Mouse (Mus musculus) hindbrain, embryonic 12.5 days (tissue): Measurements from ENCODE around the gene Nudcd3. TPM values are rescaled to one million over a fixed set of nuclear protein-coding genes. Genes with fewer than 3 reads are reported as not detected.
"Not testable (repeated sequence)": the region's sequence is repeated elsewhere in the genome, so short reads cannot be mapped to it uniquely, and the experiment has no call there.

Experiments used
- ATAC-seq: fragments of 200-750 bp; cut with Nextera tagmentation; 2 replicates; pipeline ENCODE4 v1.8.0; 2017; ENCODE audit warnings: moderate TSS enrichment; ENCODE audit not compliant: low FRiP score
- H3K27ac ChIP-seq: fragments of 300-500 bp; sonication (generic); 2 replicates; pipeline ENCODE4 v1.5.1; 2016; ENCODE audit warnings: mild to moderate bottlenecking
- H3K27me3 ChIP-seq: fragments of 300-500 bp; sonication (generic); 2 replicates; pipeline ENCODE4 v1.6.1; 2016; ENCODE audit warnings: mild to moderate bottlenecking
- H3K36me3 ChIP-seq: fragments of 300-500 bp; sonication (generic); 2 replicates; pipeline ENCODE4 v1.6.1; 2016; ENCODE audit warnings: mild to moderate bottlenecking
- H3K4me1 ChIP-seq: fragments of 300-500 bp; sonication (generic); 2 replicates; pipeline ENCODE4 v1.6.1; 2016
- H3K4me2 ChIP-seq: fragments of 300-500 bp; sonication (generic); replicated peaks from 2 replicates; pipeline ENCODE4 v1.6.1; 2016; ENCODE audit warnings: mild to moderate bottlenecking
- H3K4me3 ChIP-seq: fragments of 300-500 bp; sonication (generic); 2 replicates; pipeline ENCODE4 v1.5.1; 2016; ENCODE audit warnings: mild to moderate bottlenecking
- H3K9ac ChIP-seq: fragments of 300-500 bp; sonication (generic); 2 replicates; pipeline ENCODE4 v1.6.1; 2016; ENCODE audit warnings: mild to moderate bottlenecking, moderate library complexity
- H3K9me3 ChIP-seq: fragments of 300-500 bp; sonication (generic); replicated peaks from 2 replicates; pipeline ENCODE4 v1.6.1; 2016; ENCODE audit warnings: mild to moderate bottlenecking
- WGBS: fragments of 180-500 bp; shearing (Covaris S2); methylation state at CpG from one replicate; pipeline ENCODE4 v1.1.7; 2016; 5-methylcytosine and 5-hydroxymethylcytosine counted together
- polyA plus RNA-seq: library from polyadenylated mRNA; unstranded; fragments of >200 nt; fragmentation: Nextera tagmentation; extraction: Ambion mirVana; gene quantifications from 2 replicates; pipeline ENCODE4 v1.2.1, GENCODE M21; 2016

Gene Nudcd3
- polyA plus RNA-seq, 1 experiment from 2014 or later: 57.7 TPM

DNA sequence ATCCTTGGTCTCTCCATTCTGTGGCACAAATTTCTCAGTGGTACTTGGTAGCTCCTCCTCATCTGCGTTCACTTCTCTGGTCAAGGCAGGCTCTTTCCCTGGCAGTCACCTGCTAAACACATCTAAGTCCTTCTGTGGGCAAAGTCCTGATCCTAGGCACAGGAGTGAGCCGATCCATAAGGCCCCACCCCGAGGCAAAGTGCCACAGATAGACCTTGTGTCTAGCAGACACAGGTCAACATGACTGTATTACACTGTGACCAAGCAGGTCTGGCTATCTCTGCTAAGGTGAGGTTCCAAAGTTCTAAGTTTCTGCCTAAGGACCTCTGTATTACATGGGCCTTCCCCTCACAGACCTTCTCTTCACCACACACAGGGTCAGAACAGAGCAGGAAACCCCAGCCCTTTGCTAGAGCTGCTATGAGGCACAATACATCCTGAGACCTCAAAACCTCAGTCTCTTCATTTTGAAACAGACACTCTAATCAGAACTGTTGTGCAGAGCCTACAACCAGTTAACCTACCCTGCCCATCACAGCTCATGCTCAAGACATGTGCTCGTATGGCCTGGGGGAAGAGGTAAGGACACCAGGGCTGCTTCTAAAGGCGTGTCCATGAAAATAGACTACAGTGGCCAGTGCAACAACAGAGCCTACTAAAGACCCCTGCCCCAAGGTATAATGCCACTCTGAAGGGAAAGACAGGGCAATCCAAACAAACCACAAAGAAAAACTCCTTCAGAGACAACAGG, 88.3 kb downstream of the Nudcd3 start:
- H3K4me1 ChIP-seq: no peaks in the 10 kb centered on the region
- no peaks in the 10 kb centered on the region for H3K9me3 ChIP-seq
- H3K9ac ChIP-seq: no peak overlapping the region
- H3K27me3 ChIP-seq: no peaks in the 10 kb centered on the region
- no peak overlapping the region for H3K4me3 ChIP-seq
- no peak overlapping the region for H3K27ac ChIP-seq
- ATAC-seq: no peak
- WGBS: 98% methylated on average over 5 of the region's 5 CpGs
- no peak overlapping the region for H3K4me2 ChIP-seq
- peaks cover 62% of the 10 kb centered on the region for H3K36me3 ChIP-seq

DNA sequence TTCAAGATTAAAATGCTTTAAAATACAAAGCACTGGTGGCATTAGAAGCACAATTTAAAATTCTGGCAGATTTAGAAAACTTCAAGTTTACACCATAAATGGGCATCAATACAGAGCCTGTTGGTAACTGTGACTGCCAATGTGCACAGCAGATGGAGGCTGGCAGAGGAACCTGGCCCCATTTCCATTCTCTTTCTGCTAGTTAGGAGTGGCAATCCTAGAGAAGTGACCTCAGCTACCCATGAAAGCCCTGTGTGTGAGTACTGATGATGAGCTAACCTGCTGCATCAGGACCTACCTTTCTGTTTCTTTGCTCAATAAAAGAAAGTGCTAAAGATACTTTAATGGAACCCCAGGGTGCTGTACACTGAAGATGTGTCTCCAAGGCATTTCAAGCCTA, 90.2 kb downstream of the Nudcd3 start:
- H3K4me3 ChIP-seq: no peak overlapping the region
- H3K36me3 ChIP-seq: peaks cover 73% of the 10 kb centered on the region
- no peaks in the 10 kb centered on the region for H3K4me1 ChIP-seq
- ATAC-seq: no peak
- H3K9ac ChIP-seq: no peak overlapping the region
- H3K27me3 ChIP-seq: no peaks in the 10 kb centered on the region
- no peaks in the 10 kb centered on the region for H3K9me3 ChIP-seq
- no peak overlapping the region for H3K4me2 ChIP-seq
- H3K27ac ChIP-seq: no peak overlapping the region

DNA sequence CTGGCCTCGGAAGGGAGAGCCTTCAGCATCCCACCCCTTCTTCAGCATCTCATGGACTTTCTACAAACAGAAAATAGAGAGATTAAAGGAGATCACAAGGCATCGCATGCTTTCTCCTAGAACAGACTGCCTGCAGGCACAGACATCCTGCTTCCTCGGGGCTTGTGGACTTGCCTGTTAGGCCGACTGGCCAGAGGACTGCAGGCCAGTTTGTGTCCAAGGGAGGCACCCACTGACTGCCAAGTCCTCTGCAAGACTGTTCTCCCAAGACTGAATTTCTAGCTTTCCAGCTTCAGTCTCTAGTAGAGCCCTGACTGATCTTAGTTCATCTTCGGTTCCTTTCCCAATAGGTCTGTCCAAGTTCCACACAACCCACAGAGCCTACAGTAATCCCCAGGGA, 91.9 kb downstream of the Nudcd3 start:
- 95% methylated on average over 5 of the region's 5 CpGs for WGBS
- no peak overlapping the region for H3K4me2 ChIP-seq
- H3K9ac ChIP-seq: no peak overlapping the region
- H3K36me3 ChIP-seq: peaks cover 72% of the 10 kb centered on the region
- no peaks in the 10 kb centered on the region for H3K27me3 ChIP-seq
- H3K9me3 ChIP-seq: no peaks in the 10 kb centered on the region
- H3K4me3 ChIP-seq: no peak overlapping the region
- no peak overlapping the region for H3K27ac ChIP-seq
- H3K4me1 ChIP-seq: no peaks in the 10 kb centered on the region
- ATAC-seq: no peak

DNA sequence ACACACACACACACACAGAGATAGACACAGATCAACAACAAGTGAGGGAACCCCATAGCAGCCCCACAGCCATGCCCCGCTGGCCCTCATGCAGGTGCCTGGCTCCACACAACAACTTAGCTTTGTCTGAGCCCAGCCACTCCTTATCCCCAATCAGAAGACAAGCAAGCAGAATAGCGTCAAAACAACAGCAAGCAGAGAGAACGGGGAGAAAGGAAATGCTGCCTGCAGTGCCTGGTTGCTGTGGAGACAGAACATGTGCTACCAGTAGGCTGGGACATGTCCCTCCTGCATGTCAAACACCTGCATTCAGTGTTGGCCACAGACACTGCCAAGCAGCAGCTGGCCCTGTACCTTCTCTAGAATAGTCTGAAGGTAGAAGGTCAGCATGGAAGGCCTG, 92.5 kb downstream of the Nudcd3 start:
- Histone ChIP-seq H3K9ac (no peak overlapping the region), H3K27ac (no peak overlapping the region), H3K27me3 (no peaks in the 10 kb centered on the region), H3K4me3 (no peak overlapping the region), H3K9me3 (no peaks in the 10 kb centered on the region), H3K4me1 (no peaks in the 10 kb centered on the region), H3K4me2 (no peak overlapping the region), H3K36me3 (peaks cover 66% of the 10 kb centered on the region)
- 64% methylated on average over 3 of the region's 3 CpGs for WGBS
- ATAC-seq: no peak

DNA sequence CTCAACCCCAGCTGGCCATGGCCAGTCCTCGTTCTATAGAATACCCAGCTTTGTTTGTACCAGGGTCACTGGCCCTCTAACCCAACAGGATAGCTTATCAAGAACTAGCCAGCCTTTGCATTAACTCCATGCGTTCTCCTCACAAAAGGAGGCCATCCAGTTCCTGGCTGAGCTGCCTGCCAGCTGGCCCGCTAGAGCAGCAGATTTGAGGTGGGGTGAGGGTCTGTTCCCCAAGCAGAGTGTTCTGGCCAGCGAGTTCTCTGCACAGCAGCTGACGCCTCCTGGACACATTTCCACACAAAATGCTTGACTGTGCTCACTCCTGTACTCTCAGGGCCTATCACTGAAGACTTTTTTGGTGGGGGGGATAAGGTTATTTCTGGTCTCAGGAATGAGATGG, 95.5 kb downstream of the Nudcd3 start:
- Histone ChIP-seq H3K27me3 (no peaks in the 10 kb centered on the region), H3K4me1 (no peaks in the 10 kb centered on the region), H3K27ac (no peak overlapping the region), H3K4me3 (no peak overlapping the region), H3K4me2 (no peak overlapping the region), H3K9me3 (no peaks in the 10 kb centered on the region), H3K36me3 (peaks cover 39% of the 10 kb centered on the region), H3K9ac (no peak overlapping the region)
- 91% methylated on average over 5 of the region's 5 CpGs for WGBS
- no peak for ATAC-seq

DNA sequence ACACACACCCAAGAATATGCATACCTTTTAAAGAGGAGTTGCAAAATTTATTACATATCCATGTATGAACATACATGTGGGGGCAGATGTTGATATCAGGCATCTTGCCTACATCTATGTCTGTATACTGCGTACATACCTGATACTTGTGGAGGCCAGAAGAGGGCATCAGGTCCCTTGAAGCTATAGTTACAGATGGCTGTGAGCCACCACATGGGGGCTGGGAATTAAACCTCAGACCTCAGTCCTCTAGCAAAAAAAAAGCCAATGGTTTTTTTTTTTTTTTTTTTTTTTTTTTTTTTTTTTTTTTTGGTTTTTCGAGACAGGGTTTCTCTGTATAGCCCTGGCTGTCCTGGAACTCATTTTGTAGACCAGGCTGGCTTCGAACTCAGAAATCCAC, 103.6 kb downstream of the Nudcd3 start:
- WGBS: over 99% methylated on average over 3 of the region's 3 CpGs
- not testable (repeated sequence) for H3K4me3 ChIP-seq, ATAC-seq, H3K27me3 ChIP-seq, H3K4me1 ChIP-seq, H3K9me3 ChIP-seq, H3K9ac ChIP-seq, H3K4me2 ChIP-seq, H3K27ac ChIP-seq, H3K36me3 ChIP-seq

DNA sequence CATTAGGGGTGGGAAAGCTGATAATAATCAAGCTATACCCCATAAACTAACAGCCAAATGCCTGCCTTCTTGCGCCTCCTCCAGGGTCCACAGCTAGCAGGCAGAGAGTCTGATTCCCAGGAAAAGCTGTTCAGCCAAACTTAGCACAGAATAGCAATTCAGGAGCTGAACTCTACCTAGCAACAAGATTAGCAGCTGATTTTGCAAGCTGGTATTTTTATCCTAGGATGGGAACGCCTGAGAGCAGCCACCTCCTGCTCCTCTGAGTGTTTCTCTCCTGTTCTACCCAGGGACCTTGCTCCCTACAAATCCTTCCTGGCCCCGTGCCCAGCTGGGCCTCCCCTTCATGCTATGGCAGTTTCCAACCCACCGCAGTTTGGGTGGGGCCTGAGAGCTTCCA, 113.2 kb downstream of the Nudcd3 start:
- Histone ChIP-seq H3K4me1 (0 out of 2 replicates have a peak, but pooled peaks cover 5% of the 10 kb centered on the region), H3K4me2 (no peak overlapping the region), H3K4me3 (no peak overlapping the region), H3K9me3 (no peaks in the 10 kb centered on the region), H3K27ac (no peak overlapping the region), H3K27me3 (no peaks in the 10 kb centered on the region), H3K9ac (no peak overlapping the region), H3K36me3 (no peaks in the 10 kb centered on the region)
- ATAC-seq: no peak
- 77% methylated on average over 4 of the region's 4 CpGs for WGBS

DNA sequence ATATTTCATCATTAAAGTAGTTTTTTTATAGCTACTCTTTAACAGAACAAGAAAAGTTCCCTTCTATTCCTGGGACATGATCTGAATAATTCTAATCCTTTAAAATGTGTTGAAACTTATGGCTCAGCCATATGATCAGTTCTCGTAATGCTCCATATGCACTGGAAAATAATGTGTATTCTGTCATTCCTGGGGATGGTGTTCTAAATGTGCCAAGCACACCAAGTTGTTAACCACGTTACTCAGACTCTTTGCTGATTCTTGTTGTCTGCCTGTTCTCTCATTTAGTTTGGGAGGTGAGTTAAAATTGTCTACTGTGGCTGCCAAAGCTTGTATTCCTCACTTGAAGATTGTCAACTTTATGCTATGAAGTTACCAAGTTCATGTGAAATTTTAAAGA, 121.5 kb downstream of the Nudcd3 start:
- no peak overlapping the region for H3K4me3 ChIP-seq
- no peaks in the 10 kb centered on the region for H3K9me3 ChIP-seq
- no peak overlapping the region for H3K4me2 ChIP-seq
- no peak for ATAC-seq
- H3K27ac ChIP-seq: no peak overlapping the region
- H3K4me1 ChIP-seq: no peaks in the 10 kb centered on the region
- WGBS: 91% methylated on average over 2 of the region's 2 CpGs
- no peak overlapping the region for H3K9ac ChIP-seq
- H3K36me3 ChIP-seq: no peaks in the 10 kb centered on the region
- H3K27me3 ChIP-seq: no peaks in the 10 kb centered on the region

DNA sequence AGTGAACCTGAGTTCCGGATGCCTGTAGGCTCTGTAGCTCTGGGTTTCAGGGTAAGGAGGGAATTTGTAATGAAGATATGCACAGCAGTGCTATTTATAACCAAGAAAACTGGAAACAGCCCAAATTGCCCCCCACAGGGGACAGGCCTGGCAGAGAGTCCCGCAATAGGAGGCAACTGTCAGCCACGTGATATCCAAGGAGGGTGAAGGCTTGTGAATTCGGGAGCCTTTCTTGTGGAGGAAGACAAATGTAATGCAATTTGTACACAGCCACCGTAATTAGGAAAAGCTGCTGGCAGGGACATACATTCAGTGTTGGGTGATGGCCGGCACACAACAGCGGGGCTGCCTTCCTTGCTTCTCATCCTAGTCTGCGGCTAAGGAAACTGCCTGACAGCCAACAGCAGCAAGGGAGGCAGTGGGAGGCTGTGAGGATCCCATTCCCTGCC, 124.6 kb downstream of the Nudcd3 start:
- Histone ChIP-seq H3K9me3 (no peaks in the 10 kb centered on the region), H3K4me2 (no peak overlapping the region), H3K4me3 (no peak overlapping the region), H3K27ac (no peak overlapping the region), H3K36me3 (no peaks in the 10 kb centered on the region), H3K27me3 (peaks cover 8% of the 10 kb centered on the region; the same call in 1 of the 2 replicates), H3K4me1 (no peaks in the 10 kb centered on the region), H3K9ac (no peak overlapping the region)
- no peak for ATAC-seq
- WGBS: 58% methylated on average over 8 of the region's 8 CpGs

DNA sequence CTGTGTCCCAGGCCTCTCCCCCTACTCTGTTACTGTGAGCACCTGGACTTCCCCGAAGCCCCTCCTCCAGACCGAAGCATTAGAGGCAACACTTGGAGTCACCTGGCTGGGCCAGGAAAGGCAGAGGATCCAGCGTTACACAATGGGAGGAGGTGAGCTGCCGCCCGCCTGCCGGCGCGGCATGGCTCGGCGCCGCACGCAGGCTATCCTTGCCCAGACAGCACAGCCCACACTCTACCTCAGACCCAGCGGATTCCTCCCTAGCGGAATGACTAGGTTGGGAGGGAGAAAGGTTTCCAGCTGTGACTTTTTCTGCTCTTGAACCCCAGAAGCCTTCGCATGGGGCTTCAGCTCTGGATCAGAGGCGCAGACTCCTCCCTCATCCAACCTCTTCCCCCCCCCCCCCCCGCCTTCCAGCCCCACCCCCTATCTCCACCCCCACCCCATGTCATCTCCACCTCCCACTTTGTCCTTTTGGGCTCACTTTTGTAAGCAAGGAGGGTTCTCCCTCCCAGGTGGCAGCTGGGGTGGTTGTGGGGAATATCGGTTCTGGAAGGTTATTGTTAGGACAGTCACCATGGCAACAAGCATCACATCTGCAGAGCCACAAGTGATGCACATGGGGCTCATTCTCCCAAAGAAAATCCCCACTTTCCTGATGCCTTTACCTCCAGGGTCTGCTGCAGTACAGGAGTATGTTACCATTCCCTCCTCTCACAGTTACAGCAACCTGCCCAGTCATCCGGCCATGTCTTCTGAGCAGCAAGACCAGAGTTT, 131.8 kb downstream of the Nudcd3 start:
- H3K9me3 ChIP-seq: no peaks in the 10 kb centered on the region
- peak overlapping the region; percentile 6; the same call in 1 of the 2 replicates for H3K4me3 ChIP-seq
- WGBS: 6% methylated on average over 18 of the region's 19 CpGs
- no peaks in the 10 kb centered on the region for H3K36me3 ChIP-seq
- peaks cover 20% of the 10 kb centered on the region for H3K4me1 ChIP-seq
- peak; percentile 64 for ATAC-seq
- peak overlapping the region; percentile 13; the same call in 1 of the 2 replicates for H3K9ac ChIP-seq
- H3K27ac ChIP-seq: no peak overlapping the region
- peaks cover 79% of the 10 kb centered on the region for H3K27me3 ChIP-seq
- peak overlapping the region; percentile 39 for H3K4me2 ChIP-seq

DNA sequence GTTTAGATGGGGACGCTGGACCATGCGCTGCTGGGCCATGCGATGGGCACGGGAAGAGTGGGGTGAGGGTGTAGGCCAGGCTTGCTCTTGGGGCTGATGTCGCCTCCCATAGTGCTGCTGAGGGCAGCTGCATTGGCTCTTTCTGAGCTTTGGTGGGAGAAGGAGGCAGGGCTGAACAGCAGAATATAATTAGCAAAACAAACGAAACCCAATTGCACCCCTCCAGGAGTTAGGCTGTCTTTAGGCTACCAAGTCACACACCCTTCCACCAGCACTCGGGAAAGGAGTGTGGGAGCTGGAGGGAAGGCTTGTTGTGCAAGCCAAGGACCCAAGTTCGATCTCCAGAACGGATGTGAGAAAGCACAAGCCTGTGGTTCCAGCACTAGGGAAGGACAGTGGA, 133.1 kb downstream of the Nudcd3 start:
- H3K27ac ChIP-seq: no peak overlapping the region
- 39% methylated on average over 9 of the region's 9 CpGs for WGBS
- peaks cover 20% of the 10 kb centered on the region for H3K4me1 ChIP-seq

DNA sequence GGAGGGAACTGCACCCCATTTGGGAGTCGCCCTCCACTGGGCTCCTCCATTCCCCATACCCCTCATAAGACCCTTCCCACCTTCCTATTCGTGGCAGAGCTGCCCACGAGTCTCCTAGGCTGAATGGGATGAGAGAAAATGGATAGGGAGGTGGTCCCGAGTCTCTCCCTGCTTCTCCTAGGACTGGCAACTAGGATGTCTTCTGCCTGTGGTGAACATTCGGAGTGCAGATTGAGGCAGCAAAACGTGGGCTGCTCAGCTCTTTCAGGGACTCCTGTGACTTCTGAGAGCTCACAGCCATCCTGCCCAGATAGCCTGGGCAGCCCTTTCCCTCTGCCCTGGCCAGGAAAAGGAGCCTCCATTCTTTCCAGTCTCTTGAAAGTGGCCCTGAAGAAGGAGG, 134.0 kb downstream of the Nudcd3 start, which contains the start of gene Camk2b:
Gene Camk2b (minus strand): TSS at position 187 of the 400 bp plus-strand sequence.
- WGBS: 11% methylated on average over 6 of the region's 6 CpGs
- H3K4me3 ChIP-seq: peak within 1 kb of the TSS; percentile 58
- H3K4me2 ChIP-seq: peak within 1 kb of the TSS; percentile 80
- H3K9ac ChIP-seq: peak within 1 kb of the TSS; percentile 61
- no peak for ATAC-seq
- peaks cover 96% of the 10 kb centered on the region for H3K27me3 ChIP-seq
- H3K27ac ChIP-seq: no peak within 1 kb of the TSS
- no peaks in the 10 kb centered on the region for H3K9me3 ChIP-seq
- no peaks in the 10 kb centered on the region for H3K36me3 ChIP-seq
- H3K4me1 ChIP-seq: peaks cover 20% of the 10 kb centered on the region

More for the DNA sequence above, 133.1 kb downstream of the Nudcd3 start:
- no peaks in the 10 kb centered on the region for H3K9me3 ChIP-seq
- no peak for ATAC-seq
- H3K4me2 ChIP-seq: no peak overlapping the region
- peaks cover 91% of the 10 kb centered on the region for H3K27me3 ChIP-seq
- H3K36me3 ChIP-seq: no peaks in the 10 kb centered on the region
- H3K9ac ChIP-seq: no peak overlapping the region
- H3K4me3 ChIP-seq: no peak overlapping the region
